Mouse (Mus musculus): ENCODE measurements around the gene Adora3.

DNA sequence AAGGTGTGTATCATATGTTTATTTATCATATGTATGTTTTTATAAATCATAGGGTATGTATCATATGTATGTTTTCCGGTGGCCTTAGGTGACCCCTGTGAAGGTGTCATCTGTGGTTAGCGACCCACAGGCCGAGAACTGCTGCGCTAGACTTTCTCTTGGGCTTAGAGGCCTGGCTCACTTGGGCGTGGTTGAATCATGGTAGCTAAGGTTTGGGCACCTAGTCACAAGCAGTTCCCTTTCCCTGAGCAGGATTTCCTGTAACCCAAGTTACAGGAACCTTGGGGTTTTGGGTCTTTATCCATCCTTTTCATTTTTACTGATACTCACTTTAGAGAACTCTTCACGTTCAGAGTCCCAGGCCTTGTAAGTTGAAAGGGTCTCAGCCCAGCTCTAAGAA is 29.6 kb downstream of the Adora3 start:
- no peak for TF ChIP-seq CTCF (IDR thresholded peaks at IDR 0.05; ENCODE audit: low read depth)
- no peak for TF ChIP-seq EP300 (IDR thresholded peaks at IDR 0.05; ENCODE audit: low read depth)

Measured in liver, embryonic 14.5 days (tissue).